Mouse (Mus musculus) kidney, adult 2 months (tissue): ENCODE results near the gene Dab2.

ENCODE experiments used
- CTCF ChIP-seq: fragments of 200-500 bp; conservative IDR thresholded peaks from 2 replicates; pipeline ENCODE4 v1.5.1; 2011; ENCODE audit warnings: low read depth, mild to moderate bottlenecking, control low read depth, low read length, moderate library complexity, mixed read lengths; ENCODE audit not compliant: insufficient read depth, insufficient read length
- POLR2A ChIP-seq: fragments of 200-500 bp; IDR thresholded peaks from one replicate; pipeline ENCODE4 v1.6.1; 2011; ENCODE audit warnings: low read depth, low read length, control low read depth

DNA sequence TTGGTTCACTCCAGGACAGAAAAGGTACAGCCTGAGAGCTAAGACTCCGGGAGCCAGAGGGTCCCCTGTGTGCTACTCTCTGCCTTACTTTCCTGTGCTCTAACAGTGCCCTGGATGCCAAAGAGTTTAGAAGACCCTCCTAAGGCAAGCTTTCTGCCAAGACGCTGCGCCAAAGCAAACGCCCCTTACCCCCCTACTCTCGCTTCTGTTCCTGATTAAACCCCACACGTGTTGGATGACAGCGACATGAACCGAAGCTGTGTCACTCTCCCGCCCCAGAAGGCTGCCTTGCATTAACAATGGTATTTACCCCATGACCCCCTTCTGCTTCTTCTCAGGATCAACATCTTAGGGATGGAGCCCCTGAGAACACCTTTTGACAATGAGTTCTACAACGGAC is 167.4 kb downstream of the Dab2 start:
- no peak for TF ChIP-seq CTCF
- TF ChIP-seq POLR2A = no peak
